Mouse (Mus musculus) right cerebral cortex, postnatal 14 days (tissue): Measurements from ENCODE around the gene Olfr632.
"Not testable (repeated sequence)": the region's sequence is repeated elsewhere in the genome, so short reads cannot be mapped to it uniquely, and the experiment has no call there.

ENCODE experiments used
- DNase-seq: peaks from one replicate; pipeline ENCODE4 v3.0.0; 2022

Gene Olfr632

DNA sequence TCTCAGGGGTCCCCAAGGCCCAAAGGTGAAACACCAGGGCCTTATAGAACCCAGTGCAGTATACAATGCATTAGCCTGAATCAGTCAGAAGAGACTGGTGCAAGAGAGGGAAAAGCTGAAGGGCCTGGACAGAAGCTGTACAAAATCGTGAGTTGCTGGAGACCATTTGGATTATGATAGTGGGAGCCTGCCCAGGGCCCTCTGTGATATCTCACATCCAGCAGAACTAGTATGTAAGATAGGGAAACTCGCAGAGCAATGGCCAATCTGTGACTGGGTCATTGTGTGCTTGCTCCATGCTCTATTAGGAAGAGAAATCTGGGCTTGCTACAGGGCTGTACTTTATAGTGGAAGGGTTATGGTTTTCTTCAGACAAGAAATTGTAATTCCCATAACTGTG, at the start of gene Olfr632:
TSS of gene Olfr632 (plus strand) at position 84 of the 400 bp plus-strand sequence.
- no peak for DNase-seq

DNA sequence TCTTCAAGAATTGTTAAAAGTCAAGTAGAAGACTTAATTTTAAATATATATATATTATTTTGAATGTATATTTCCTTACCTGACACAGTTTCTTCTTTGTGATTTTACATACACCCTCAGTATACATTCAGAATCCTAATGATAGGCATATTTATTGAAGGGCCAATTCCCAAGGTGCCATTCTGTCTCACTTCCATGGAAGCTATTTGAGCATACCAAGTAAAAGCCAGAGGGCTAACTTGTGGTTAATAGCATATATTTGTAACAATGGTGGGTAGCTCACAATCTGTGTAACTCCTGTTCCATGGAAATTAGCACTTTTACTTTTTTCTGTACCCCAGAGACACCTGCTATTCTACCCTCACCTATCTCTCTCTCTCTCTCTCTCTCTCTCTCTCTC, 48.0 kb upstream of the Olfr632 start, which contains the start of gene Olfr66:
TSS of gene Olfr66 (minus strand) at position 101 of the 400 bp plus-strand sequence.
- DNase-seq = no peak

DNA sequence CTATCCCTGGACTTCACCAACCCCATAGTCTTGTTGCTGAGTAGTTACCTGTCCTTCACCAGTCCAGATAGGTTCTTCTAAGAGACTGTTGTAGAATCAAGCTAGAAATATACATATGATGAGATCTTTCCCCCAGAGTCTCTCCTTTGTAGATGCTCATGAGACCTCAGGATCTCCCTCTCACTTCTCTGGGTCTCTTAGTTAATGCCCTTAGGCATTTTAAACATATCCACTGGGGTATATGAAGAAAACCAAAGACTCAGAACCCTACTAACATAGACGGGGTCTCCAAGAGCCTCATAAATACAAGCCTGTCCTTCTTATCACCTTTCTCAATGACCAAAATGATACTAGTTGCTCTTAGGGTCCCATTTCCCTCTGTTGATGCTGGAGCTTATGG, 39.8 kb upstream of the Olfr632 start, which contains the start of gene Olfr64:
TSS of gene Olfr64 (minus strand) at position 101 of the 400 bp plus-strand sequence.
- no peak for DNase-seq

DNA sequence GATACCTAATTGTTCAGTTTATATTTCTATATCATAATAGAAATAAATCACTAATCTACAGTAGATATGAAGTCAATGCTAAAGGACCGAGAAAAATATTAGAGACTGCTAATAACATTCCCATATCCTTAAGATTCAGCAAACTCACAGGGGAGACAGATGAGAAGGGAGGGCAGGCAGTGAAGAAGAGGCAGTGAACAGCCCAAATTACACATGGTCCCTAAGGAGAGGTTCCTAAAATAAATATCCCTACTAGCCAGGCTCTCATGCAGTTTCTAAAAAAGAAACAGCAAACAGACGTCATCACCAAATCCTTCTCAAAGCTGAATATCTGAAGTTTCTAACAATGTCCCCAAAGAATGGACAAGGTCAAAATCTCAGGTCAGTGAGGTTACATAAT, 31.0 kb upstream of the Olfr632 start, which contains the start of gene Olfr65:
TSS of gene Olfr65 (plus strand) at position 301 of the 400 bp plus-strand sequence.
- DNase-seq = no peak

DNA sequence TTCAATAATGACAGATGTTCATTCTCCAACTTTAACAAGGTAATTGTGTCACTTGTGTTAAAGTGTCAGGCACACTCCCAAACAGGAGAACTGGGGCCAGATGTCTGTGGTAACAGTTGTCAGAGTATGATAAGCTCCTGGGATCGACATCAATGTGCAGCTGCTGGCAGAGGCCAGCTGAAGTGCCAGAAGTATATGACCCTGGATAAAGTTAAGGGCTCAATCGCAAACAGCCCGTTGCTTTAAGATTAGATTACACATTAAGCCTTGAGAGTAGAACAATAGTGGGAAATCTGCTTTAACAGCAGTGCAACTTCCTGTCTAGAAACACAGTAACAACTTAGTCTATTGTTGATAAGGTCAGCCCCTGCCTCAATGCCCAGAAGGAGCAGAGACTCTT, 24.1 kb upstream of the Olfr632 start:
- DNase-seq = no peak

DNA sequence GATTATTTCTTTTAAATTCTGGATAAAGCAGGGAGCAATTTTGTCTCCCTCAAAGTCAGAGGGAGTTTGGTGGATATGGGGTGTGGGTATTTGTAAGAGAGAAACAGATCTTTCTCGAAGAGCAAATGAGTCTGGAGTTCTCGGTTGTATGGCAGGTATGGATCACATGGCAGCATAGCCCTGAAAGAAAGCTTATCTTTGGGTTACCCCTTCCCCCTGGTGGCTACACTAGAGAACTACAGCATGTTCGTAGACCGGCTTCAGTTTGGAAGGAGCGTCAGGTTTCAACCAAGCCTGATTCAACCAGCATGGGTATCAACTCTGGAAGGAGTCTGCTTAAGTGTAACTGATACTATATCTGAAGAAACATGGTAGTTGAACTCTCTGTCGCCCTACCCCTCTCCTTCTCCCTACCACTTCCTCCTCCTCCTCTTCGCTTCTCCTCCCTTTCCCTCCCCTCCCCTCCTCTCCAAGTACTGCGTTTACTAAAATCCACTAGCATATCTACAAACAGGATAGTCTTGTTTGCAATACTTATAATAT, 21.1 kb upstream of the Olfr632 start:
- DNase-seq = no peak

DNA sequence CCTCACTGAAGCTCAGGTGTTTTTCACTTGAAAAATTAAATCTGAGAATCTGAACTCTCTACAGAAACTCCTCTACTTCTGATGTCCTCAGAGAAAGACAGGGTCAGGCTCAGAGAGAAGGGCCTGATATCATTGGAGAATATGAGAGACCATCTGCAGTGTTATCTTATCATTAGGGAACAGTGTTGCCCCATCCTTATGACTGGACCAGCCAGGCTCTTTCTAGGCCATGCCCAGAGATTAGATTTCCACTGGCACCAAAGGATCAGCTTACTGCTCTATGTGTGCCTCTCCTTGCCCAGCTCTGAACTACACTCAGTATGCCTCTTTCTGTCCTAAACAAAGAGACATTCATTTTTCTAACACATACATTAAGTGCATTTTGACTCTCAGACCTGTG, 18.8 kb upstream of the Olfr632 start:
- DNase-seq = no peak

DNA sequence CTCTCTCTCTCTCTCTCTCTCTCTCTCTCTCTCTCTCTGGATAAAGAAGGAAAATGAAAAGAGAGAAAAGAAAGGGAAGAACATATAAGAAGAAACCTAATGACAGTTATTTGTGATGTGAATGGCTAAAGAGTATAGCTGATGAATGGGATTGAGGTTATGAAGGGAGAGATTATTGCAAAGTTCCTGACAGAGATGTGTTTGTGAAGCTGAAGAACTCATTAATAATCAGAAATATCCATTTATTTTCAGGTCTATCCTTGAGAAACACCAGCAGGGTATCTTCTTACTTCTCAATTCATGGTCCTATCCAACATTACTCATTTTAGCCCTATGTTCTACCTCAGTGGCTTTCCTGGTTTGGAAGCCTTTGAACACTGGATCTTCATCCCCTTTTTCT, 5.6 kb upstream of the Olfr632 start, which contains the start of gene Olfr631:
TSS of gene Olfr631 (plus strand) at position 301 of the 400 bp plus-strand sequence.
- no peak for DNase-seq

DNA sequence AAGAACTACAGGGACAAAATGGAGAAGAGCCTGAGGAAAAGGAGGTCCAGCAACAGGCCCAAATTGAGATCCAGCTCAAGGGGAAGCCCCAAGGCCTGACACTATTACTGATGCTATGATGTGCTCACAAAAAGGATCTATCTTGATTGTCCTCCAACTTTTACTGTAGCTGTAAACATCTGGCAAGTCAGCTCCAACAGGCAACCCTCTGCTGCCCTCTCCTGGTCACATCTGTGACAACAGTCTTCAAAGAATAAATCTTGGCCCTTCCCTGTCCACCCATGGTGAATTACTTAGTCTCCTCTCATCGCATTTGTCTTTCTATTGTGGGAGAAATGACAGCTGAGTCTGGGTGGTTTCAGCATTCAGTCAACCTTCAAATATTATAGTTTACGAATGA, 8.6 kb downstream of the Olfr632 start:
- DNase-seq = peak; percentile 7

DNA sequence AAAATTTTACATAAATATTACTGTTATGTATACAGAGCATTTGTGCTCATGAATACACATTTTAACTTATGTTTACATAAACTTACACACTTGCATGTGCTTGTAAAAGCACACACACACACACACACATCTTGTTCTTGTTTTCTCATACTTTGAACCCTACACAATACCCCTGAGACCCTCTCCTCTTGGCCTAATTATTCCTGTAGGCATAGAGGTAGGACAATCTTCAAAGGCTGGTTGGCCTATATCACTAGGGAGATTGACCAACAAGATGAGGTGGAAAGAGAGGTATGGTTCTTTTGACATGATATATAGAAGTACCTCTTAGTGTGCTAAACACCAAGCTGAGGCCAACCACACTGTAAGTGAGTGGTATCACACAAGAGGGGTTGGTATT, 10.0 kb downstream of the Olfr632 start, which contains the start of gene Olfr633:
TSS of gene Olfr633 (plus strand) at position 301 of the 400 bp plus-strand sequence.
- no peak for DNase-seq

DNA sequence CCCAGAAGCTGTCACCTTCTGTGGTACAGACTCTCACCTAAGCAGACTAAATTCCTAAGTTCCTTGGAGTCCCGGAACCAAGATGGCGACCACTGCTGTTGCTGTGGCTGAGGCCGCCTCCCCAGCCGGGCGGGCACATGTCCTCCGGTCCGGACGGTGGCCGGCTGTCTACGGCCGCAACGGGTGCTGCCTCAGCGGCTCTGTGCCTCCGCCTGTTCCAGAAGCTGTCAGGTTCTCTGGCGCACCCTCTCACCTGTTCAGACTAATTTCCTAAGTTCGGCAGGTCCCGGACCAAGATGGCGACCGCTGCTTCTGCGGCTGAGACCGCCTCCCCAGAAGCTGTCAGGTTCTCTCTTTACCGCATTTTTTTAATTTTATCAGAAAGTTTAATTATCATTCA, 32.7 kb downstream of the Olfr632 start:
- not testable (repeated sequence) for DNase-seq

DNA sequence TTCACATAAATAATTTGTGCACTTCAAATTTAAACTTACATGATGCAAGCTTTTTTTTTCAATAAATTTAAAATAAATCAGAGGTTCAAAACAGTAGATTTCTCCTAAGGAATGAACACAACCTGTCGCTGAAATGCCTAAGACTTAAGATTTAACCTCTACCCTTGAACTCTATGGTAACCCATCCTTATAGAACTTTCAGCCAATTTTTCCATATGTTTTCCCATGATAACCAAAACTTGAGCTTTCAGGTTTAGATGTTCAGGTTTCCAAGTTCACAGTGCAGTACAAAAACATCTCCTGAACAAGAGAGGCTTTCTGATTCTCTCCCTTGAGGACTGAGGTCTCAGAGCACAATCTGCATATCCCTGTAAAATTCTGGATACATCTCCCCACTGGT, 36.7 kb downstream of the Olfr632 start, which contains the start of gene Olfr635:
TSS of gene Olfr635 (plus strand) at position 301 of the 400 bp plus-strand sequence.
- DNase-seq = no peak

DNA sequence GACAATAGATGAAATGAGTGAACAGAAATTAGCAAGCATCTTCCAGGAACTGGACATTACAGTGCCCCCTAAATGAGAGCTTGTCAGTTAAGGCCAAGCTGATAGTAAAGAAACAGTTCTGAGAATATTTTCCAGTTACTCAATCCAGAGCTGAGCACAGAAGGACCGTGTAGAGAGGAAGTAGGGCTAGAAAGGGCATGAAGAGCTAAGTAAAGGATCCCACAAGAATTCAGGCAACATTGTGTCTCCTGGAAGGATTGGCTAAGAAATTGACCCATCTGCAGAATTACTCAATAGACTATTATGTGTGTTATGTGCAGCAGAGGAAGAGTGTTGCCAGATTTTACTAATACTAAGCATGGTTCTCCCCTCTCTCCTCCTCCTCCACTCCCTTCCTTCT, 37.6 kb downstream of the Olfr632 start:
- no peak for DNase-seq
